Mouse (Mus musculus) hindbrain, embryonic 10.5 days (tissue): ENCODE measurements at regions not wholly inside any gene's neighbourhood (a gene's known extent, or its start where the extent isn't known, plus 50 kb on each side); places are given as distances from the start of the nearest gene placed in this dataset.

Experiments
- DNase-seq: peaks from one replicate; pipeline ENCODE4 v3.0.0-alpha.2; 2017; ENCODE audit warnings: low spot score
- H3K27ac ChIP-seq: fragments of 300-500 bp; sonication (generic); 2 replicates; pipeline ENCODE4 v1.5.1; 2016; ENCODE audit warnings: mild to moderate bottlenecking, moderate library complexity
- H3K27me3 ChIP-seq: fragments of 300-500 bp; sonication (generic); 2 replicates; pipeline ENCODE4 v1.6.1; 2016; ENCODE audit warnings: mild to moderate bottlenecking; ENCODE audit not compliant: poor library complexity, insufficient read depth, severe bottlenecking
- H3K36me3 ChIP-seq: fragments of 300-500 bp; sonication (generic); 2 replicates; pipeline ENCODE4 v1.6.1; 2016; ENCODE audit warnings: mild to moderate bottlenecking, moderate library complexity
- H3K4me1 ChIP-seq: fragments of 300-500 bp; sonication (generic); replicated peaks from 2 replicates; pipeline ENCODE4 v1.6.1; 2016; ENCODE audit warnings: mild to moderate bottlenecking
- H3K4me3 ChIP-seq: fragments of 300-500 bp; sonication (generic); 2 replicates; pipeline ENCODE4 v1.5.1; 2016; ENCODE audit warnings: mild to moderate bottlenecking, moderate library complexity
- H3K9me3 ChIP-seq: fragments of 300-500 bp; sonication (generic); 2 replicates; pipeline ENCODE4 v1.6.1; 2016; ENCODE audit warnings: mild to moderate bottlenecking, moderate library complexity
- WGBS: fragments of 180-500 bp; shearing (Covaris S2); methylation state at CpG from one replicate; pipeline ENCODE4 v1.1.7; 2016; 5-methylcytosine and 5-hydroxymethylcytosine counted together

DNA sequence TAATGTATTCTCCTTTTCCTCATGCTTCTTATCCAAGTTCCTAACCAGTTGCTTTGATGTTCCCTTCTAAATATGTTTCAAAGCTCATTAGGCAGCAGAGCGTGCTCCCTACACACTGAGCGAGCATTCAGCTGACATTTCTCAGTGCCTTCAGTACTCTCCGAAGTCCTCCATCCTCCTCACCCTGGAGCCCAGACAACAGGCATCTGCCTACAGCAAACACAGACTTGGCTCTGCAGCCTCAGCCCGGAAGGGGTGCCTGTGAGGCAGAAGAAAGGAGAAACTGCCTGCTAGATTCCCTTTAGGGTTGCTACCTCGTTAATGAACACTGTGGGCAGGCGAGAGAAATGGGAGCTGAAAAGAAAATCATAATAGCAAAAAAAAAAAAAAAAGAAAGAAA is 57.2 kb upstream of the Kcna3 start:
- no peaks in the 10 kb centered on the region for H3K36me3 ChIP-seq
- H3K4me3 ChIP-seq, result no peak overlapping the region
- H3K9me3 ChIP-seq, result no peaks in the 10 kb centered on the region
- WGBS, result 77% methylated on average over 6 of the region's 6 CpGs
- no peak overlapping the region for H3K27ac ChIP-seq
- no peak for DNase-seq
- no peaks in the 10 kb centered on the region for H3K27me3 ChIP-seq
- H3K4me1 ChIP-seq, result no peaks in the 10 kb centered on the region

GRCm38 (mm10) chr3:106980914-106981313 is 55.1 kb upstream of the Kcna3 start:
- Histone ChIP-seq H3K27ac (no peak overlapping the region), H3K4me3 (no peak overlapping the region), H3K36me3 (no peaks in the 10 kb centered on the region), H3K4me1 (no peaks in the 10 kb centered on the region), H3K9me3 (no peaks in the 10 kb centered on the region), H3K27me3 (no peaks in the 10 kb centered on the region)
- WGBS, result 72% methylated on average over 3 of the region's 3 CpGs
- DNase-seq, result no peak

- DNase-seq, result no peak
- Histone ChIP-seq H3K4me3 (no peak overlapping the region), H3K27ac (no peak overlapping the region), H3K4me1 (no peaks in the 10 kb centered on the region), H3K36me3 (no peaks in the 10 kb centered on the region), H3K27me3 (no peaks in the 10 kb centered on the region), H3K9me3 (no peaks in the 10 kb centered on the region)
- 76% methylated on average over 3 of the region's 3 CpGs for WGBS
These were observed 54.6 kb upstream of the Kcna3 start for GRCm38 (mm10) chr3:106981323-106981722.

DNA sequence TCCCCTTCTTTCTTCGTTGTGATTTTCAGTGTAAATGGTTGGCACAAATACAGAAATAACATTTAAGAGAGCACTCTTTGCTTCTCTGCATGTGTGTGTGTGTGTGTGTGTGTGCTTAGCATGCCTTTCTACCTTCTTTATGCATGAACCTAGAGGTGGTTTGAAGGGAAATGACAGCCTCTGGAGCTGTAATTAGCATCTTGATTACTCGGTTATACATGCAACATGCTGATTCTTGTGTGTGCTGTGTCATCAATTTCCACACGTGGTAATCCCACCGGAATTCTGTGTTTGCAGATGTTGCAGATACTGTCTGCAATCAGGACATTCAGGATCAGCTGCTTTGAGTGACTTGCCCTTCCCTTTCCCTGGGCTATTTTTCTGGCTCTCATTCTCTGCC is 51.7 kb upstream of the Kcna3 start:
- Histone ChIP-seq H3K4me1 (no peaks in the 10 kb centered on the region), H3K27ac (no peak overlapping the region), H3K36me3 (no peaks in the 10 kb centered on the region), H3K9me3 (no peaks in the 10 kb centered on the region), H3K27me3 (no peaks in the 10 kb centered on the region), H3K4me3 (no peak overlapping the region)
- WGBS, result 77% methylated on average over 4 of the region's 4 CpGs
- DNase-seq, result no peak
